Comparison of ENCODE assay signal across 8 mouse cellular contexts in genomic region chr1:161033856-161034434, GRCm38 (mm10). TPM values are rescaled to one million over a fixed set of nuclear protein-coding genes. Genes with fewer than 3 reads are reported as not detected.
DNase-seq lines count a peak whose midpoint lies in the region; ATAC-seq lines count a peak whose summit lies in the region.

No protein-coding gene starts in this region.

- H3K4me3 ChIP-seq in heart, embryonic 16.5 days (ENCODE audit: low read length) = peak overlapping the region; percentile 74
- H3K4me3 ChIP-seq in hindbrain, embryonic 14.5 days (replicated peaks; ENCODE audit: low read length) = peak overlapping the region; percentile 87
- H3K4me3 ChIP-seq in midbrain, embryonic 15.5 days = peak overlapping the region; percentile 95

- H3K27me3 ChIP-seq in heart, embryonic 16.5 days (ENCODE audit: control insufficient read depth, insufficient read depth, low read length) = no peaks in the 10 kb centered on the region
- no peaks in the 10 kb centered on the region for H3K27me3 ChIP-seq in hindbrain, embryonic 14.5 days (ENCODE audit: control insufficient read depth, insufficient read depth, low read length)
- no peaks in the 10 kb centered on the region for H3K27me3 ChIP-seq in midbrain, embryonic 15.5 days (replicated peaks)

- WGBS in heart, embryonic 16.5 days = under 1% methylated on average over 21 of the region's 21 CpGs
- 2% methylated on average over 21 of the region's 21 CpGs for WGBS in hindbrain, embryonic 14.5 days
- WGBS in midbrain, embryonic 15.5 days = 1% methylated on average over 21 of the region's 21 CpGs

- DNase-seq in heart, adult 18-20 months = no peak
- DNase-seq in MEL-GATA-1-ER (ENCODE audit: extremely low read depth, low read depth) = peak; percentile 70
- DNase-seq in hindbrain, embryonic 14.5 days (ENCODE audit: low spot score) = peak; percentile 28
- no peak for DNase-seq in kidney, postnatal 10 days
- no peak for DNase-seq in embryo, embryonic 11 days

- H3K27ac ChIP-seq in heart, embryonic 16.5 days (ENCODE audit: low read length) = peak overlapping the region; percentile 88
- peak overlapping the region; percentile 94 for H3K27ac ChIP-seq in hindbrain, embryonic 14.5 days
- peak overlapping the region; percentile 91 for H3K27ac ChIP-seq in midbrain, embryonic 15.5 days

- no peaks in the 10 kb centered on the region for H3K9me3 ChIP-seq in heart, embryonic 16.5 days (replicated peaks; ENCODE audit: control insufficient read depth, low read length)
- H3K9me3 ChIP-seq in hindbrain, embryonic 14.5 days (ENCODE audit: control insufficient read depth, low read length) = no peaks in the 10 kb centered on the region
- H3K9me3 ChIP-seq in midbrain, embryonic 15.5 days = no peaks in the 10 kb centered on the region

- peaks cover 22% of the 10 kb centered on the region for H3K4me1 ChIP-seq in heart, embryonic 16.5 days (ENCODE audit: control insufficient read depth, insufficient read depth, low read length)
- H3K4me1 ChIP-seq in hindbrain, embryonic 14.5 days (replicated peaks; ENCODE audit: control insufficient read depth, insufficient read depth, low read length) = peaks cover 30% of the 10 kb centered on the region; the same call in 1 of the 2 replicates
- peaks cover 39% of the 10 kb centered on the region for H3K4me1 ChIP-seq in midbrain, embryonic 15.5 days

- H3K36me3 ChIP-seq in heart, embryonic 16.5 days (ENCODE audit: control insufficient read depth, insufficient read depth) = peaks cover 45% of the 10 kb centered on the region
- peaks cover 70% of the 10 kb centered on the region for H3K36me3 ChIP-seq in hindbrain, embryonic 14.5 days (replicated peaks; ENCODE audit: control insufficient read depth, insufficient read depth)
- H3K36me3 ChIP-seq in midbrain, embryonic 15.5 days (replicated peaks) = peaks cover 24% of the 10 kb centered on the region; the same call in 1 of the 2 replicates

- peak overlapping the region; percentile 83 for H3K9ac ChIP-seq in heart, embryonic 16.5 days (ENCODE audit: low read length)
- peak overlapping the region; percentile 100 for H3K9ac ChIP-seq in hindbrain, embryonic 14.5 days
- H3K9ac ChIP-seq in midbrain, embryonic 15.5 days = peak overlapping the region; percentile 95

- no peak for ATAC-seq in heart, embryonic 16.5 days (replicated peaks; ENCODE audit: extremely low read depth, insufficient read depth, low FRiP score)
- no peak for ATAC-seq in hindbrain, embryonic 14.5 days (ENCODE audit: low FRiP score)
- ATAC-seq in midbrain, embryonic 15.5 days (replicated peaks) = no peak
- ATAC-seq in erythroid progenitor cell, adult 5-6 weeks (replicated peaks; ENCODE audit: low FRiP score, poor library complexity, severe bottlenecking) = no peak

- H3K4me2 ChIP-seq in heart, embryonic 16.5 days (ENCODE audit: low read depth, low read length) = peak overlapping the region; percentile 84
- peak overlapping the region; percentile 68 for H3K4me2 ChIP-seq in hindbrain, embryonic 14.5 days (replicated peaks)
- peak overlapping the region; percentile 66 for H3K4me2 ChIP-seq in midbrain, embryonic 15.5 days

RNA-seq across cellular contexts. Expression of gene Zbtb37, which starts 0.7 kb away (rescaled TPM):
- 6.5 and 7.9 TPM in 2 replicates for polyA plus RNA-seq in heart, embryonic 16.5 days (2015; fragmentation: Nextera tagmentation; extraction: Ambion mirVana)
- total RNA-seq in heart, adult 18-20 months (2021) = 10 to 100 TPM; 14.2 to 15.7 TPM
- polyA plus RNA-seq in hindbrain, embryonic 14.5 days (2014; fragmentation: Nextera tagmentation; extraction: Ambion mirVana) = 16.3 and 18.6 TPM in 2 replicates
- polyA plus RNA-seq in midbrain, embryonic 15.5 days (2015; fragmentation: Nextera tagmentation; extraction: Ambion mirVana) = 14.1 and 15.3 TPM in 2 replicates
- 2.5 and 5.4 TPM in 2 replicates for total RNA-seq in erythroid progenitor cell, adult 5-6 weeks (2015; ENCODE audit: low replicate concordance)
- total RNA-seq in erythroid progenitor cell, adult 5-6 weeks (2017; ENCODE audit: low replicate concordance) = 4.8 and 5.0 TPM in 2 replicates

RNA-seq across cellular contexts. Expression of gene Dars2, which starts 36.5 kb away (rescaled TPM):
- 29.3 and 30.9 TPM in 2 replicates for polyA plus RNA-seq in heart, embryonic 16.5 days (2015; fragmentation: Nextera tagmentation; extraction: Ambion mirVana)
- total RNA-seq in heart, adult 18-20 months (2021) = 10 to 100 TPM; 25.3 to 28.4 TPM
- polyA plus RNA-seq in hindbrain, embryonic 14.5 days (2014; fragmentation: Nextera tagmentation; extraction: Ambion mirVana) = 28.3 and 30.8 TPM in 2 replicates
- 24.4 and 24.8 TPM in 2 replicates for polyA plus RNA-seq in midbrain, embryonic 15.5 days (2015; fragmentation: Nextera tagmentation; extraction: Ambion mirVana)
- total RNA-seq in erythroid progenitor cell, adult 5-6 weeks (2015; ENCODE audit: low replicate concordance) = 23.1 and 35.3 TPM in 2 replicates
- total RNA-seq in erythroid progenitor cell, adult 5-6 weeks (2017; ENCODE audit: low replicate concordance) = 18.2 and 27.5 TPM in 2 replicates

RNA-seq across cellular contexts. Expression of gene Cenpl, which starts 36.6 kb away (rescaled TPM):
- 21.0 and 22.9 TPM in 2 replicates for polyA plus RNA-seq in heart, embryonic 16.5 days (2015; fragmentation: Nextera tagmentation; extraction: Ambion mirVana)
- 1 to 10 TPM; 1.0 to 1.2 TPM for total RNA-seq in heart, adult 18-20 months (2021)
- polyA plus RNA-seq in hindbrain, embryonic 14.5 days (2014; fragmentation: Nextera tagmentation; extraction: Ambion mirVana) = 9.4 and 10.8 TPM in 2 replicates
- 10.0 and 12.2 TPM in 2 replicates for polyA plus RNA-seq in midbrain, embryonic 15.5 days (2015; fragmentation: Nextera tagmentation; extraction: Ambion mirVana)
- total RNA-seq in erythroid progenitor cell, adult 5-6 weeks (2015; ENCODE audit: low replicate concordance) = 163 and 208 TPM in 2 replicates
- total RNA-seq in erythroid progenitor cell, adult 5-6 weeks (2017; ENCODE audit: low replicate concordance) = 120 and 126 TPM in 2 replicates

RNA-seq across cellular contexts. Expression of gene Serpinc1, which starts 55.6 kb away (rescaled TPM):
- polyA plus RNA-seq in heart, embryonic 16.5 days (2015; fragmentation: Nextera tagmentation; extraction: Ambion mirVana) = 2.0 and 2.2 TPM in 2 replicates
- under 1 TPM; 0.07 to 0.36 TPM for total RNA-seq in heart, adult 18-20 months (2021)
- 2.4 and 3.3 TPM in 2 replicates for polyA plus RNA-seq in hindbrain, embryonic 14.5 days (2014; fragmentation: Nextera tagmentation; extraction: Ambion mirVana)
- polyA plus RNA-seq in midbrain, embryonic 15.5 days (2015; fragmentation: Nextera tagmentation; extraction: Ambion mirVana) = 3.9 and 4.4 TPM in 2 replicates
- not detected in 2 replicates for total RNA-seq in erythroid progenitor cell, adult 5-6 weeks (2015; ENCODE audit: low replicate concordance)
- total RNA-seq in erythroid progenitor cell, adult 5-6 weeks (2017; ENCODE audit: low replicate concordance) = 0.51 and 0.98 TPM in 2 replicates

Comparison
In these comparisons a context has a peak if more than half of its experiments do, and no peak if none do; other contexts are left out.
1. DNase-seq: peak in MEL-GATA-1-ER (single experiment) and hindbrain, embryonic 14.5 days (single experiment); none in heart, adult 18-20 months (0 of 2), kidney, postnatal 10 days (single experiment) and embryo, embryonic 11 days (single experiment).
2. Peak in every context shown above with its lines, with median percentiles within 50 percentile points of each other: H3K27ac ChIP-seq, H3K4me2 ChIP-seq, H3K4me3 ChIP-seq and H3K9ac ChIP-seq.